Mouse (Mus musculus) neural tube, embryonic 11.5 days (tissue): ENCODE data around the gene Tmem88. TPM values are rescaled to one million over a fixed set of nuclear protein-coding genes. Genes with fewer than 3 reads are reported as not detected.

Experiments
- ATAC-seq: fragments of 200-750 bp; cut with Nextera tagmentation; 2 replicates; pipeline ENCODE4 v1.8.0; 2017; ENCODE audit warnings: moderate number of reproducible peaks, mild to moderate bottlenecking, moderate TSS enrichment, moderate library complexity; ENCODE audit not compliant: insufficient read depth, low FRiP score, low TSS enrichment
- DNase-seq: peaks from one replicate; pipeline ENCODE4 v3.0.0-alpha.2; 2015; ENCODE audit warnings: low spot score
- H3K27ac ChIP-seq: fragments of 300-500 bp; sonication (generic); 2 replicates; pipeline ENCODE4 v1.5.1; 2014; ENCODE audit warnings: low read depth, mild to moderate bottlenecking, low read length
- H3K27me3 ChIP-seq: fragments of 300-500 bp; sonication (generic); 2 replicates; pipeline ENCODE4 v1.6.1; 2014; ENCODE audit warnings: mild to moderate bottlenecking, low read length, mixed read lengths; ENCODE audit not compliant: control insufficient read depth, insufficient read depth
- H3K36me3 ChIP-seq: fragments of 300-500 bp; sonication (generic); 2 replicates; pipeline ENCODE4 v1.6.1; 2014; ENCODE audit warnings: mild to moderate bottlenecking, low read length, moderate library complexity, mixed read lengths; ENCODE audit not compliant: control insufficient read depth, insufficient read depth
- H3K4me1 ChIP-seq: fragments of 300-500 bp; sonication (generic); 2 replicates; pipeline ENCODE4 v1.6.1; 2014; ENCODE audit warnings: low read length, mixed read lengths; ENCODE audit not compliant: control insufficient read depth, insufficient read depth
- H3K4me2 ChIP-seq: fragments of 300-500 bp; sonication (generic); 2 replicates; pipeline ENCODE4 v1.6.1; 2014; ENCODE audit warnings: low read depth, mild to moderate bottlenecking, moderate library complexity
- H3K4me3 ChIP-seq: fragments of 300-500 bp; sonication (generic); 2 replicates; pipeline ENCODE4 v1.5.1; 2014; ENCODE audit warnings: low read depth, low read length
- H3K9ac ChIP-seq: fragments of 300-500 bp; sonication (generic); 2 replicates; pipeline ENCODE4 v1.6.1; 2014; ENCODE audit warnings: mild to moderate bottlenecking, low read length
- H3K9me3 ChIP-seq: fragments of 300-500 bp; sonication (generic); 2 replicates; pipeline ENCODE4 v1.6.1; 2016; ENCODE audit warnings: low read length; ENCODE audit not compliant: control insufficient read depth
- WGBS: fragments of 180-500 bp; shearing (Covaris S2); extraction: QIAGEN DNeasy Blood & Tissue Kit; methylation state at CpG from one replicate; pipeline ENCODE4 v1.1.7; 2014; 5-methylcytosine and 5-hydroxymethylcytosine counted together
- polyA plus RNA-seq: library from polyadenylated mRNA; unstranded; fragments of >200 nt; fragmentation: Nextera tagmentation; extraction: Ambion mirVana; gene quantifications from 2 replicates; pipeline ENCODE4 v1.2.1, GENCODE M21; 2014

The Tmem88 gene
- 13.1 and 17.2 TPM in 2 replicates for polyA plus RNA-seq

- Histone ChIP-seq H3K4me3 (peak within 1 kb of the TSS; percentile 18), H3K36me3 (peaks cover 23% of the 10 kb centered on the region), H3K9ac (peak within 1 kb of the TSS; percentile 42), H3K27ac (0 out of 2 replicates have a peak within 1 kb of the TSS, but pooled peaks have one; percentile 34), H3K27me3 (0 out of 2 replicates have a peak, but pooled peaks cover 4% of the 10 kb centered on the region), H3K9me3 (no peaks in the 10 kb centered on the region), H3K4me2 (peak within 1 kb of the TSS; percentile 33), H3K4me1 (peaks cover 23% of the 10 kb centered on the region)
- WGBS = 7% methylated on average over 16 of the region's 16 CpGs
- DNase-seq (no peak), ATAC-seq (no peak)
Measured at GRCm38 (mm10) chr11:69398059-69398458, at the start of gene Tmem88. Tmem88 (minus strand) TSS chr11:69398234.

GRCm38 (mm10) chr11:69447299-69447698, 49.3 kb upstream of the Tmem88 start:
- no peak overlapping the region for H3K27ac ChIP-seq
- 80% methylated on average over 7 of the region's 7 CpGs for WGBS
- no peak for DNase-seq

GRCm38 (mm10) chr11:69443328-69443727, 45.3 kb upstream of the Tmem88 start:
- H3K4me1 ChIP-seq = no peaks in the 10 kb centered on the region
- WGBS = 47% methylated on average over 5 of the region's 5 CpGs
- no peak overlapping the region for H3K9ac ChIP-seq
- no peaks in the 10 kb centered on the region for H3K9me3 ChIP-seq
- DNase-seq = no peak
- no peaks in the 10 kb centered on the region for H3K27me3 ChIP-seq
- H3K4me3 ChIP-seq = no peak overlapping the region
- no peaks in the 10 kb centered on the region for H3K36me3 ChIP-seq
- no peak overlapping the region for H3K27ac ChIP-seq
- ATAC-seq = no peak
- no peak overlapping the region for H3K4me2 ChIP-seq

More at GRCm38 (mm10) chr11:69447299-69447698, 49.3 kb upstream of the Tmem88 start:
- no peaks in the 10 kb centered on the region for H3K9me3 ChIP-seq
- H3K4me2 ChIP-seq = no peak overlapping the region
- no peak overlapping the region for H3K9ac ChIP-seq
- ATAC-seq = no peak
- H3K36me3 ChIP-seq = no peaks in the 10 kb centered on the region
- H3K27me3 ChIP-seq = no peaks in the 10 kb centered on the region
- H3K4me1 ChIP-seq = no peaks in the 10 kb centered on the region
- H3K4me3 ChIP-seq = no peak overlapping the region

GRCm38 (mm10) chr11:69437291-69437690, 39.3 kb upstream of the Tmem88 start:
- H3K36me3 ChIP-seq = no peaks in the 10 kb centered on the region
- WGBS = 62% methylated on average over 3 of the region's 3 CpGs
- H3K4me1 ChIP-seq = no peaks in the 10 kb centered on the region
- H3K4me3 ChIP-seq = no peak overlapping the region
- ATAC-seq (no peak), DNase-seq (no peak)
- no peak overlapping the region for H3K27ac ChIP-seq
- no peaks in the 10 kb centered on the region for H3K9me3 ChIP-seq
- no peaks in the 10 kb centered on the region for H3K27me3 ChIP-seq
- H3K9ac ChIP-seq = no peak overlapping the region
- H3K4me2 ChIP-seq = no peak overlapping the region

GRCm38 (mm10) chr11:69433189-69433588, 35.2 kb upstream of the Tmem88 start:
- no peak overlapping the region for H3K4me3 ChIP-seq
- H3K4me1 ChIP-seq = no peaks in the 10 kb centered on the region
- no peaks in the 10 kb centered on the region for H3K27me3 ChIP-seq
- no peaks in the 10 kb centered on the region for H3K36me3 ChIP-seq
- H3K9ac ChIP-seq = no peak overlapping the region
- whole genome bisulfite sequencing = 67% methylated on average over 6 of the region's 6 CpGs
- H3K27ac ChIP-seq = no peak overlapping the region
- no peak for ATAC-seq
- no peaks in the 10 kb centered on the region for H3K9me3 ChIP-seq
- H3K4me2 ChIP-seq = no peak overlapping the region
- no peak for DNase-seq

- no peak for ATAC-seq
- 77% methylated on average over 11 of the region's 11 CpGs for WGBS
- Histone ChIP-seq H3K4me2 (no peak overlapping the region), H3K4me3 (no peak overlapping the region), H3K36me3 (no peaks in the 10 kb centered on the region), H3K27me3 (no peaks in the 10 kb centered on the region), H3K9me3 (no peaks in the 10 kb centered on the region), H3K9ac (no peak overlapping the region), H3K27ac (no peak overlapping the region), H3K4me1 (no peaks in the 10 kb centered on the region)
- no peak for DNase-seq
Measured at GRCm38 (mm10) chr11:69432640-69432982, 34.6 kb upstream of the Tmem88 start.

- Histone ChIP-seq H3K4me2 (no peak overlapping the region), H3K36me3 (no peaks in the 10 kb centered on the region), H3K27ac (no peak overlapping the region), H3K9me3 (no peaks in the 10 kb centered on the region), H3K27me3 (no peaks in the 10 kb centered on the region), H3K4me1 (no peaks in the 10 kb centered on the region), H3K9ac (no peak overlapping the region), H3K4me3 (no peak overlapping the region)
- 38% methylated on average over 11 of the region's 11 CpGs for WGBS
- peak; percentile 80 for DNase-seq
- ATAC-seq = no peak
Measured at GRCm38 (mm10) chr11:69431829-69432639, 34.0 kb upstream of the Tmem88 start.

- WGBS = 90% methylated on average over 15 of the region's 15 CpGs
Measured at GRCm38 (mm10) chr11:69430631-69431030, 32.6 kb upstream of the Tmem88 start.

GRCm38 (mm10) chr11:69429313-69429712, 31.3 kb upstream of the Tmem88 start:
- WGBS = 77% methylated on average over 2 of the region's 2 CpGs

More at GRCm38 (mm10) chr11:69430631-69431030, 32.6 kb upstream of the Tmem88 start:
- no peaks in the 10 kb centered on the region for H3K36me3 ChIP-seq
- no peaks in the 10 kb centered on the region for H3K4me1 ChIP-seq
- H3K27ac ChIP-seq = no peak overlapping the region
- DNase-seq = no peak
- no peaks in the 10 kb centered on the region for H3K27me3 ChIP-seq
- H3K4me2 ChIP-seq = no peak overlapping the region
- H3K9me3 ChIP-seq = no peaks in the 10 kb centered on the region
- no peak overlapping the region for H3K9ac ChIP-seq
- H3K4me3 ChIP-seq = no peak overlapping the region
- ATAC-seq = no peak

More at GRCm38 (mm10) chr11:69429313-69429712, 31.3 kb upstream of the Tmem88 start:
- Histone ChIP-seq H3K9me3 (no peaks in the 10 kb centered on the region), H3K9ac (no peak overlapping the region), H3K4me3 (no peak overlapping the region), H3K27ac (no peak overlapping the region), H3K4me2 (no peak overlapping the region), H3K36me3 (no peaks in the 10 kb centered on the region), H3K4me1 (no peaks in the 10 kb centered on the region), H3K27me3 (no peaks in the 10 kb centered on the region)
- DNase-seq = no peak
- no peak for ATAC-seq
